Mouse (Mus musculus) adipocyte (in vitro differentiated cells): ENCODE measurements around the gene Cep135.

ENCODE experiments used
- DNase-seq: peaks from one replicate; pipeline ENCODE4 v3.0.0-alpha.2; 2016; ENCODE audit warnings: low spot score

Gene Cep135

GRCm38 (mm10) chr5:76645091-76645868 is 56.8 kb downstream of the Cep135 start:
- DNase-seq, result no peak

- DNase-seq, result no peak
These were observed 61.4 kb downstream of the Cep135 start for GRCm38 (mm10) chr5:76649897-76650296.

- no peak for DNase-seq
These were observed 62.7 kb downstream of the Cep135 start for GRCm38 (mm10) chr5:76651151-76651725.

- DNase-seq, result peak; percentile 37
These were observed 67.7 kb downstream of the Cep135 start, which contains the start of gene C530008M17Rik for GRCm38 (mm10) chr5:76656212-76656611. Gene C530008M17Rik (plus strand): TSS chr5:76656512.

- no peak for DNase-seq
These were observed 69.0 kb downstream of the Cep135 start for GRCm38 (mm10) chr5:76657245-76658083.

- no peak for DNase-seq
These were observed 69.8 kb downstream of the Cep135 start for GRCm38 (mm10) chr5:76658084-76658934.

- DNase-seq, result no peak
These were observed 71.6 kb downstream of the Cep135 start for GRCm38 (mm10) chr5:76659958-76660635.

- no peak for DNase-seq
These were observed 72.8 kb downstream of the Cep135 start for GRCm38 (mm10) chr5:76661310-76661709.

- no peak for DNase-seq
These were observed 76.4 kb downstream of the Cep135 start for GRCm38 (mm10) chr5:76664936-76665335.

GRCm38 (mm10) chr5:76665421-76665820 is 76.9 kb downstream of the Cep135 start:
- no peak for DNase-seq

- no peak for DNase-seq
These were observed 77.7 kb downstream of the Cep135 start for GRCm38 (mm10) chr5:76666026-76666756.

GRCm38 (mm10) chr5:76668118-76668517 is 79.6 kb downstream of the Cep135 start:
- no peak for DNase-seq

GRCm38 (mm10) chr5:76668547-76668946 is 80.0 kb downstream of the Cep135 start:
- DNase-seq, result no peak

GRCm38 (mm10) chr5:76670183-76670582 is 81.7 kb downstream of the Cep135 start:
- DNase-seq, result no peak

- DNase-seq, result no peak
These were observed 85.6 kb downstream of the Cep135 start for GRCm38 (mm10) chr5:76674022-76674653.

- DNase-seq, result no peak
These were observed 86.9 kb downstream of the Cep135 start for GRCm38 (mm10) chr5:76675369-76675768.

GRCm38 (mm10) chr5:76680959-76681358 is 92.5 kb downstream of the Cep135 start:
- no peak for DNase-seq

GRCm38 (mm10) chr5:76681895-76682656 is 93.6 kb downstream of the Cep135 start:
- DNase-seq, result no peak

- no peak for DNase-seq
These were observed 95.0 kb downstream of the Cep135 start for GRCm38 (mm10) chr5:76683455-76683854.
